Mouse (Mus musculus) megakaryocyte, embryonic 14.5 days (primary cell): ENCODE measurements around the gene Dusp11.

Experiments
- FLI1 ChIP-seq: IDR thresholded peaks from 2 replicates; pipeline ENCODE4 v1.6.1; 2012; ENCODE audit warnings: low read length, inconsistent platforms, mixed read lengths
- GATA1 ChIP-seq: IDR thresholded peaks from 3 replicates; pipeline ENCODE4 v1.6.1; 2012; ENCODE audit warnings: mixed read lengths, low read length, inconsistent platforms, borderline replicate concordance

DNA sequence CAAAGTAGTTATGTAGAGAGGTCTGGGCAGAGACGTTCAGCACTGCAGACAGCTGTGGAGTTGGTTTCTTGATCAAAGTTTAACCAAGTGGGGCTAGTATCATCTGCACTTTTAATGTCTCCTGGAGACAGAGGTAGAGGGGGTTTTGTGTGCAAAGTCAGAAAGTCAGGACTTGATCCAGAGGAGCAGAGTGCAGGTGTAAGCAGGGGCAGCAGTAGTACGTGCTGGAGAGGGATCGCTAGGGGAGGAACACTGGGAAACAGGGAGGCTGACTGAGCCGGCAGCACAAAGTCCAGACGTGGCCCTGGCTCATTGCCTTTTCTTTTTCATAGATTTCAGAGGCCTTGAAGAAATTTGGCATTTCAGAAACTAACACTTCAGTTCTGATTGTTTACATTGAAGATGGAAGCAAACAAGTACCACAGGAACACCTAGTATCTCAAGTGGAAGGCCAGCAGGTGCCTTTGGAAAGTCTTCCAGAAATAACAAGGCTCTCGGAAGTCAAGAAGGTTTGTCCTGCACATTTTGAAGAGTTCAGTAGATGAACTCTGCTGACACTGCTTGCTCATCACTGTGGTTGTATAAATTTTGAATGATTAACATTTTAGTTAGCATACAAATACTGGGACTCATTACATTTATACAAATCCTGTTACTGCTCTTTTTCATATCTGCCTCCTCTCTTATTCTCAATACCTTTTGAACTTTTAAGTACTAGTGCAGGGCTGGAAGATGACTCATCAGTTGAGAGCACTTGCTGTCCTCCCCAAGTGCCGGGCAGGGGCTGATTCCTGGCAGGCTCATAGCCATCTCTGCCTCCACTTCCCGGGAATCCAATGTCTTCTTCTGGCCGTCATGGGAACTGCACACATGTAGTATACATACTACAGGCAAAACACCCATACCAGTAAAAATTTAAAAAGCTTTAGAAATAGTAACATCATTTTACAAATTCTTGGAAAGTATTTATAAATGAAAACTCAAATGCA lies 33.7 kb downstream of the Dusp11 start:
- TF ChIP-seq FLI1 = no peak
- no peak for TF ChIP-seq GATA1
